Mouse (Mus musculus): ENCODE results near the gene Tcf7l2. TPM values are rescaled to one million over a fixed set of nuclear protein-coding genes. Genes with fewer than 3 reads are reported as not detected.

The Tcf7l2 gene
- total and polyA plus RNA-seq, 3 experiments: not detected

DNA sequence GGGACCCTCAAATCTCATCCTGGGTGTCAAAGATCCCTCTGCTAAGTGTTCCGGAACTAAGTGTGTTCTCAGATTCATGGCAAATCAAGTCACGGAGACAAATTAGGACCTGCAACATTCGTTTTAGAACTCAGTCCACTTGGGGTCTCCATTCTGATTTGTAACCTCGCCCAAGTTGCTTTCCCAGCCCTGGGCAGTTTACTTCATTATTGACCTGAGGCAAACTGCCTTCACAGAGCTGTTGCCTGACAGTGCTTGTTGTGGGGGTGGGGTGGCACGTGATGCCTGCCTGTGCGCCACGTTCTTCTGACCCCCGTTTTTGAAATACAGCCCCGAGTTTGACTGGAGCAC is 40.4 kb upstream of the Tcf7l2 start:
- Histone ChIP-seq H3K4me2 (ENCODE audit: insufficient read depth, low read depth, poor library complexity, severe bottlenecking) (no peak overlapping the region), H3K9ac (ENCODE audit: insufficient read depth, low read depth) (no peak overlapping the region), H3K27me3 (replicated peaks) (peaks cover 8% of the 10 kb centered on the region), H3K27ac (ENCODE audit: insufficient read depth, low read depth) (no peak overlapping the region), H3K4me3 (replicated peaks in 1 of 3; ENCODE audit: low read depth in 2 of 3, low read length in 2 of 3, poor library complexity in 1 of 3) (no peak overlapping the region), H3K79me2 (replicated peaks; ENCODE audit: control insufficient read depth, extremely low read depth, insufficient read depth, poor library complexity, severe bottlenecking) (no peaks in the 10 kb centered on the region), H3K4me1 (ENCODE audit: control insufficient read depth in 1 of 2, insufficient read depth in 2 of 2) (no peaks in the 10 kb centered on the region), H3K36me3 (replicated peaks in 1 of 2; ENCODE audit: control insufficient read depth in 1 of 2, insufficient read depth in 1 of 2, low read length in 1 of 2) (no peaks in the 10 kb centered on the region), H3K9me3 (replicated peaks; ENCODE audit: low read length) (no peaks in the 10 kb centered on the region)
- dilution Hi-C loops (cut with MboI; ENCODE audit: extremely low pct_ligation_motif_present, extremely low pct_unique_long_range_greater_than_20kb, low sequenced_read_pairs): no loop called here
- in situ Hi-C loops (cut with MboI; ENCODE audit: low pct_ligation_motif_present, low pct_unique_long_range_greater_than_20kb, low sequenced_read_pairs): no loop called here
- DNase-seq (ENCODE audit: extremely low read depth): no peak
- TF ChIP-seq ZC3H11A (IDR thresholded peaks at IDR 0.05; ENCODE audit: low read depth, low read length) (no peak), MXI1 (IDR thresholded peaks at IDR 0.05; ENCODE audit: low read depth, low read length) (no peak), RCOR1 (conservative IDR thresholded peaks at IDR 0.05; ENCODE audit: low read depth, low read length) (no peak), NELFE (IDR thresholded peaks at IDR 0.05; ENCODE audit: low read depth, low read length) (no peak), JUN (IDR thresholded peaks at IDR 0.05; ENCODE audit: insufficient read depth, low read depth, low read length) (no peak), USF1 (IDR thresholded peaks at IDR 0.05; ENCODE audit: low read depth, low read length) (no peak), TBP (conservative IDR thresholded peaks at IDR 0.05; ENCODE audit: low read depth, low read length) (no peak), POLR2A (IDR thresholded peaks at IDR 0.05; ENCODE audit: low read depth, low read length) (no peak), UBTF (IDR thresholded peaks at IDR 0.05; ENCODE audit: low read depth, low read length) (no peak), USF2 (conservative IDR thresholded peaks at IDR 0.05; ENCODE audit: low read depth, low read length) (no peak), POLR2AphosphoS2 (IDR thresholded peaks at IDR 0.05; ENCODE audit: low read depth, low read length) (no peak), TCF12 (IDR thresholded peaks at IDR 0.05; ENCODE audit: low read depth, low read length) (no peak)

GRCm38 (mm10) chr19:55702081-55702480 is 39.5 kb upstream of the Tcf7l2 start:
- Histone ChIP-seq H3K9ac (ENCODE audit: insufficient read depth, low read depth) (no peak overlapping the region), H3K4me1 (ENCODE audit: control insufficient read depth in 1 of 2, insufficient read depth in 2 of 2) (no peaks in the 10 kb centered on the region), H3K36me3 (replicated peaks in 1 of 2; ENCODE audit: control insufficient read depth in 1 of 2, insufficient read depth in 1 of 2, low read length in 1 of 2) (no peaks in the 10 kb centered on the region), H3K4me3 (replicated peaks in 1 of 3; ENCODE audit: low read depth in 2 of 3, low read length in 2 of 3, poor library complexity in 1 of 3) (no peak overlapping the region), H3K27me3 (replicated peaks) (peaks cover 6% of the 10 kb centered on the region), H3K27ac (ENCODE audit: insufficient read depth, low read depth) (no peak overlapping the region), H3K4me2 (ENCODE audit: insufficient read depth, low read depth, poor library complexity, severe bottlenecking) (no peak overlapping the region), H3K9me3 (replicated peaks; ENCODE audit: low read length) (no peaks in the 10 kb centered on the region), H3K79me2 (replicated peaks; ENCODE audit: control insufficient read depth, extremely low read depth, insufficient read depth, poor library complexity, severe bottlenecking) (no peaks in the 10 kb centered on the region)
- TF ChIP-seq ETS1 (conservative IDR thresholded peaks at IDR 0.05; ENCODE audit: low read depth, low read length): no peak
- no peak for TF ChIP-seq NRF1 (IDR thresholded peaks at IDR 0.05; ENCODE audit: low read depth, low read length)
- no peak for TF ChIP-seq CHD1 (IDR thresholded peaks at IDR 0.05; ENCODE audit: low read depth, low read length)
- TF ChIP-seq POLR2AphosphoS2 (IDR thresholded peaks at IDR 0.05; ENCODE audit: low read depth, low read length): no peak
- no peak for TF ChIP-seq HCFC1 (IDR thresholded peaks at IDR 0.05; ENCODE audit: low read depth, low read length)
- no peak for TF ChIP-seq MAX (IDR thresholded peaks at IDR 0.05; ENCODE audit: low read length)
- TF ChIP-seq SIN3A (IDR thresholded peaks at IDR 0.05; ENCODE audit: low read length): no peak
- no peak for TF ChIP-seq ZMIZ1 (IDR thresholded peaks at IDR 0.05; ENCODE audit: low read depth, low read length)
- TF ChIP-seq MAFK (IDR thresholded peaks at IDR 0.05; ENCODE audit: insufficient replicate concordance, low read length): no peak
- no peak for TF ChIP-seq EP300 (IDR thresholded peaks at IDR 0.05; ENCODE audit: low read length)
- TF ChIP-seq GABPA (IDR thresholded peaks at IDR 0.05; ENCODE audit: insufficient replicate concordance, low read depth, low read length): no peak
- no peak for TF ChIP-seq UBTF (IDR thresholded peaks at IDR 0.05; ENCODE audit: low read depth, low read length)
- TF ChIP-seq TCF12 (IDR thresholded peaks at IDR 0.05; ENCODE audit: low read depth, low read length): no peak
- no peak for TF ChIP-seq E2F4 (IDR thresholded peaks at IDR 0.05; ENCODE audit: insufficient replicate concordance, low read depth, low read length)
- TF ChIP-seq USF2 (conservative IDR thresholded peaks at IDR 0.05; ENCODE audit: low read depth, low read length): no peak
- no peak for TF ChIP-seq SMC3 (IDR thresholded peaks at IDR 0.05; ENCODE audit: low read depth, low read length)
- no peak for TF ChIP-seq CTCF (conservative IDR thresholded peaks at IDR 0.05 in 1 of 2, IDR thresholded peaks at IDR 0.05 in 1 of 2; ENCODE audit: low read depth in 2 of 2, low read length in 2 of 2)
- TF ChIP-seq JUN (IDR thresholded peaks at IDR 0.05; ENCODE audit: insufficient read depth, low read depth, low read length): no peak
- TF ChIP-seq KAT2A (IDR thresholded peaks at IDR 0.05; ENCODE audit: insufficient replicate concordance, low read length): no peak
- in situ Hi-C loops (cut with MboI; ENCODE audit: low pct_ligation_motif_present, low pct_unique_long_range_greater_than_20kb, low sequenced_read_pairs) (no loop called here), dilution Hi-C loops (cut with MboI; ENCODE audit: extremely low pct_ligation_motif_present, extremely low pct_unique_long_range_greater_than_20kb, low sequenced_read_pairs) (no loop called here)
- DNase-seq (ENCODE audit: extremely low read depth): no peak

Data from CH12.LX (cell line).